In genomic region chr5:131192311-131192710, GRCm38 (mm10) we compare ENCODE assay signal across 27 mouse cellular contexts.
A peak's percentile ranks its signal among the peaks of the same experiment; 100 is the strongest.
DNase-seq lines count a peak whose midpoint lies in the region; ATAC-seq and TF ChIP-seq lines count a peak whose summit lies in the region.
"Had no signal": no experiment of that assay in that cellular context is flagged by ENCODE, and none has a peak within 500 bp of the region (broad histone marks: within the 10 kb centered on the region; RNA-seq: fewer than 3 reads in every experiment).

No protein-coding gene starts in this region.

- H3K4me3 ChIP-seq in embryonic facial prominence, embryonic 14.5 days (ENCODE audit: low read depth, low read length) = no peak overlapping the region
- H3K4me3 ChIP-seq in embryonic facial prominence, embryonic 10.5 days = no peak overlapping the region
- no peak overlapping the region for H3K4me3 ChIP-seq in midbrain, postnatal 0 days (ENCODE audit: low read depth, low read length)
- H3K4me3 ChIP-seq in midbrain, embryonic 14.5 days (replicated peaks; ENCODE audit: low read depth, low read length) = no peak overlapping the region
- H3K4me3 ChIP-seq: embryonic facial prominence, embryonic 12.5 days; embryonic facial prominence, embryonic 15.5 days; erythroblast, embryonic 14.5 days; forebrain, embryonic 10.5 days; forebrain, embryonic 12.5 days had no signal

- no peak overlapping the region for H3K9ac ChIP-seq in embryonic facial prominence, embryonic 14.5 days (ENCODE audit: low read depth, low read length)
- H3K9ac ChIP-seq in midbrain, postnatal 0 days (replicated peaks; ENCODE audit: low read length, poor library complexity, severe bottlenecking) = no peak overlapping the region
- H3K9ac ChIP-seq in midbrain, embryonic 14.5 days (replicated peaks; ENCODE audit: low read length) = no peak overlapping the region
- H3K9ac ChIP-seq: embryonic facial prominence, embryonic 12.5 days; embryonic facial prominence, embryonic 15.5 days; forebrain, embryonic 12.5 days had no signal

- ATAC-seq in embryonic facial prominence, embryonic 14.5 days (ENCODE audit: low read depth) = no peak
- no peak for ATAC-seq in midbrain, postnatal 0 days (ENCODE audit: low FRiP score)
- ATAC-seq in midbrain, embryonic 14.5 days (ENCODE audit: low FRiP score, low TSS enrichment) = no peak
- ATAC-seq: CD4-positive, CD25-positive, alpha-beta regulatory T cell, adult 4 months; forebrain, embryonic 14.5 days; forebrain, embryonic 16.5 days had no signal

- 57% methylated on average over 3 of the region's 3 CpGs for WGBS in embryonic facial prominence, embryonic 14.5 days
- WGBS in embryonic facial prominence, embryonic 10.5 days = 87% methylated on average over 3 of the region's 3 CpGs
- 69% methylated on average over 3 of the region's 3 CpGs for WGBS in midbrain, postnatal 0 days
- WGBS in midbrain, embryonic 14.5 days = 82% methylated on average over 3 of the region's 3 CpGs

- no peaks in the 10 kb centered on the region for H3K27me3 ChIP-seq in embryonic facial prominence, embryonic 14.5 days (replicated peaks; ENCODE audit: control insufficient read depth, insufficient read depth, low read length)
- H3K27me3 ChIP-seq in embryonic facial prominence, embryonic 10.5 days (replicated peaks; ENCODE audit: low read depth, poor library complexity, severe bottlenecking) = no peaks in the 10 kb centered on the region
- no peaks in the 10 kb centered on the region for H3K27me3 ChIP-seq in midbrain, postnatal 0 days (ENCODE audit: insufficient read depth, low read length)
- no peaks in the 10 kb centered on the region for H3K27me3 ChIP-seq in midbrain, embryonic 14.5 days (ENCODE audit: control insufficient read depth, insufficient read depth, low read length)
- H3K27me3 ChIP-seq: CH12.LX; embryonic facial prominence, embryonic 12.5 days; embryonic facial prominence, embryonic 15.5 days; forebrain, embryonic 12.5 days had no signal

- TF ChIP-seq CTCF in midbrain, postnatal 0 days (IDR thresholded peaks at IDR 0.05) = no peak

- no peak overlapping the region for H3K27ac ChIP-seq in embryonic facial prominence, embryonic 14.5 days (replicated peaks; ENCODE audit: low read depth, low read length)
- H3K27ac ChIP-seq in embryonic facial prominence, embryonic 10.5 days (replicated peaks) = no peak overlapping the region
- no peak overlapping the region for H3K27ac ChIP-seq in midbrain, postnatal 0 days (ENCODE audit: low read depth, low read length)
- no peak overlapping the region for H3K27ac ChIP-seq in midbrain, embryonic 14.5 days (replicated peaks; ENCODE audit: low read depth, low read length)
- H3K27ac ChIP-seq: embryonic facial prominence, embryonic 12.5 days; embryonic facial prominence, embryonic 15.5 days; forebrain, embryonic 10.5 days; forebrain, embryonic 12.5 days had no signal

- H3K36me3 ChIP-seq in embryonic facial prominence, embryonic 14.5 days (ENCODE audit: control insufficient read depth, insufficient read depth, low read length) = no peaks in the 10 kb centered on the region
- no peaks in the 10 kb centered on the region for H3K36me3 ChIP-seq in embryonic facial prominence, embryonic 10.5 days (replicated peaks)
- H3K36me3 ChIP-seq in midbrain, postnatal 0 days (ENCODE audit: insufficient read depth, low read length) = no peaks in the 10 kb centered on the region
- no peaks in the 10 kb centered on the region for H3K36me3 ChIP-seq in midbrain, embryonic 14.5 days (ENCODE audit: control insufficient read depth, insufficient read depth, low read length)
- H3K36me3 ChIP-seq: embryonic facial prominence, embryonic 12.5 days; embryonic facial prominence, embryonic 15.5 days; forebrain, embryonic 10.5 days; forebrain, embryonic 12.5 days; G1E had no signal

- no peaks in the 10 kb centered on the region for H3K4me1 ChIP-seq in embryonic facial prominence, embryonic 14.5 days (ENCODE audit: control insufficient read depth, insufficient read depth, low read length)
- H3K4me1 ChIP-seq in embryonic facial prominence, embryonic 10.5 days = no peaks in the 10 kb centered on the region
- H3K4me1 ChIP-seq in midbrain, postnatal 0 days (ENCODE audit: insufficient read depth, low read length) = no peaks in the 10 kb centered on the region
- H3K4me1 ChIP-seq in midbrain, embryonic 14.5 days (ENCODE audit: control insufficient read depth, insufficient read depth, low read length) = no peaks in the 10 kb centered on the region
- H3K4me1 ChIP-seq: embryonic facial prominence, embryonic 12.5 days; embryonic facial prominence, embryonic 15.5 days; forebrain, embryonic 10.5 days; forebrain, embryonic 12.5 days had no signal

- no peak overlapping the region for H3K4me2 ChIP-seq in embryonic facial prominence, embryonic 14.5 days (ENCODE audit: low read depth, low read length)
- H3K4me2 ChIP-seq in midbrain, postnatal 0 days (ENCODE audit: low read depth, low read length, poor library complexity, severe bottlenecking) = no peak overlapping the region
- no peak overlapping the region for H3K4me2 ChIP-seq in midbrain, embryonic 14.5 days (ENCODE audit: low read length)
- H3K4me2 ChIP-seq: embryonic facial prominence, embryonic 12.5 days; embryonic facial prominence, embryonic 15.5 days; forebrain, embryonic 12.5 days had no signal

- H3K9me3 ChIP-seq in embryonic facial prominence, embryonic 14.5 days (ENCODE audit: control insufficient read depth, low read length) = 0 out of 2 replicates have a peak, but pooled peaks cover 2% of the 10 kb centered on the region
- no peaks in the 10 kb centered on the region for H3K9me3 ChIP-seq in embryonic facial prominence, embryonic 10.5 days
- no peaks in the 10 kb centered on the region for H3K9me3 ChIP-seq in midbrain, postnatal 0 days (ENCODE audit: low read length)
- H3K9me3 ChIP-seq in midbrain, embryonic 14.5 days (ENCODE audit: control insufficient read depth, low read length) = no peaks in the 10 kb centered on the region
- H3K9me3 ChIP-seq: embryonic facial prominence, embryonic 12.5 days; embryonic facial prominence, embryonic 15.5 days; forebrain, embryonic 10.5 days; forebrain, embryonic 12.5 days had no signal

- DNase-seq in embryonic facial prominence, embryonic 14.5 days (ENCODE audit: low spot score) = peak; percentile 23
- DNase-seq in embryonic facial prominence, embryonic 10.5 days (ENCODE audit: low spot score) = no peak
- peak; percentile 17 for DNase-seq in midbrain, postnatal 0 days (ENCODE audit: low spot score)
- DNase-seq in midbrain, embryonic 14.5 days = no peak
- peak; percentile 62 for DNase-seq in retina, postnatal 1 day
- no peak for DNase-seq in kidney, adult 9 months
- DNase-seq: adrenal gland, adult 2 months; adrenal gland, postnatal 10 days; adrenal gland, postnatal 25 days; B cell, adult 2 months; cerebellum, adult 11 months; cerebellum, adult 18-20 months; cerebellum, adult 8-10 months; cerebellum, adult 9-11 months; cerebellum, postnatal 14 days; cerebellum, postnatal 36 days; embryo, embryonic 11 days had no signal

Comparison
In these comparisons a context has a peak if more than half of its experiments do, and no peak if none do; other contexts are left out.
1. DNase-seq: peak in embryonic facial prominence, embryonic 14.5 days (single experiment), midbrain, postnatal 0 days (single experiment) and retina, postnatal 1 day (single experiment); none in embryonic facial prominence, embryonic 10.5 days (single experiment), midbrain, embryonic 14.5 days (single experiment) and kidney, adult 9 months (single experiment).